Comparison of ENCODE assay signal across 8 mouse cellular contexts in genomic region chr4:115737551-115738041, GRCm38 (mm10). TPM values are rescaled to one million over a fixed set of nuclear protein-coding genes. Genes with fewer than 3 reads are reported as not detected.
DNase-seq lines count a peak whose midpoint lies in the region; ATAC-seq lines count a peak whose summit lies in the region.

TSS of gene Efcab14 (plus strand) at chr4:115737744.

- H3K4me1 ChIP-seq in lung, embryonic 16.5 days (replicated peaks; ENCODE audit: control insufficient read depth, insufficient read depth, low read length), result peaks cover 17% of the 10 kb centered on the region

- peak within 1 kb of the TSS; percentile 91 for H3K9ac ChIP-seq in lung, embryonic 16.5 days (ENCODE audit: low read length)

- peak within 1 kb of the TSS; percentile 84 for H3K4me2 ChIP-seq in lung, embryonic 16.5 days (ENCODE audit: low read depth, low read length)

- peaks cover 11% of the 10 kb centered on the region for H3K36me3 ChIP-seq in lung, embryonic 16.5 days (ENCODE audit: control insufficient read depth, insufficient read depth, low read length)

- peak within 1 kb of the TSS; percentile 83 for H3K4me3 ChIP-seq in lung, embryonic 16.5 days (ENCODE audit: low read length)

- peak within 1 kb of the TSS; percentile 93 for H3K27ac ChIP-seq in lung, embryonic 16.5 days (ENCODE audit: low read length)

- peak; percentile 89 for DNase-seq in MEL-GATA-1-ER (ENCODE audit: extremely low read depth, low read depth)
- DNase-seq in cerebellum, adult 8-10 months, result peak; percentile 97
- peak; percentile 98 for DNase-seq in forelimb bud, embryonic 11.5 days (ENCODE audit: low read depth, low spot score)
- DNase-seq in layer of hippocampus, adult 9-10 months (ENCODE audit: low spot score), result peak; percentile 93
- peak; percentile 97 for DNase-seq in ovary, postnatal 10 days (ENCODE audit: low spot score)
- peak; percentile 91 to 94 for DNase-seq in thymus, postnatal 10 days (ENCODE audit: low spot score in 2 of 2)

- WGBS in lung, embryonic 16.5 days, result 1% methylated on average over 45 of the region's 45 CpGs

- peak; percentile 86 to 91 for ATAC-seq in hematopoietic stem cell, adult 5-6 weeks (replicated peaks in 1 of 2; ENCODE audit: insufficient read depth in 1 of 2, low FRiP score in 2 of 2, low TSS enrichment in 1 of 2, low read depth in 1 of 2, poor library complexity in 2 of 2, severe bottlenecking in 2 of 2)
- peak; percentile 100 for ATAC-seq in lung, embryonic 16.5 days (ENCODE audit: low read depth)

- H3K27me3 ChIP-seq in lung, embryonic 16.5 days (ENCODE audit: control insufficient read depth, insufficient read depth, low read depth, low read length), result no peaks in the 10 kb centered on the region

- H3K9me3 ChIP-seq in lung, embryonic 16.5 days (ENCODE audit: control insufficient read depth, low read length), result no peaks in the 10 kb centered on the region

RNA-seq across cellular contexts. Expression of gene Efcab14, which starts in this region (rescaled TPM):
- total RNA-seq in hematopoietic stem cell, adult 5-6 weeks (2017), result 62.3 and 65.2 TPM in 2 replicates
- 32.4 and 36.9 TPM in 2 replicates for polyA plus RNA-seq in lung, embryonic 16.5 days (2015; fragmentation: Nextera tagmentation; extraction: Ambion mirVana)

Comparison
In these comparisons a context has a peak if more than half of its experiments do, and no peak if none do; other contexts are left out.
1. Peak in every context shown above with its lines: DNase-seq, ATAC-seq, H3K4me3 ChIP-seq and H3K27ac ChIP-seq.